Mouse (Mus musculus) gonadal fat pad, adult 2 months (tissue): ENCODE measurements at regions not wholly inside any gene's neighbourhood (a gene's known extent, or its start where the extent isn't known, plus 50 kb on each side); places are given as distances from the start of the nearest gene placed in this dataset.
"Not testable (repeated sequence)": the region's sequence is repeated elsewhere in the genome, so short reads cannot be mapped to it uniquely, and the experiment has no call there.

Experiments used
- DNase-seq: peaks from one replicate; pipeline ENCODE4 v3.0.0-alpha.2; 2012; ENCODE audit warnings: low read depth

GRCm38 (mm10) chr13:111860931-111861330, 52.1 kb upstream of the Map3k1 start:
- DNase-seq: no peak

GRCm38 (mm10) chr13:111862316-111862715, 53.5 kb upstream of the Map3k1 start:
- DNase-seq: no peak

- DNase-seq: no peak
These were observed 57.2 kb upstream of the Map3k1 start for GRCm38 (mm10) chr13:111865956-111866355.

- DNase-seq: no peak
These were observed 58.5 kb upstream of the Map3k1 start for GRCm38 (mm10) chr13:111867261-111867660.

- DNase-seq: no peak
These were observed 59.3 kb upstream of the Map3k1 start for GRCm38 (mm10) chr13:111867763-111868725.

GRCm38 (mm10) chr13:111868947-111869346, 60.2 kb upstream of the Map3k1 start:
- DNase-seq: no peak

GRCm38 (mm10) chr13:111869771-111870437, 61.1 kb upstream of the Map3k1 start:
- DNase-seq: no peak

GRCm38 (mm10) chr13:111870505-111870904, 61.7 kb upstream of the Map3k1 start:
- no peak for DNase-seq

GRCm38 (mm10) chr13:111871672-111872410, 63.0 kb upstream of the Map3k1 start:
- DNase-seq: no peak

GRCm38 (mm10) chr13:111874330-111874729, 65.5 kb upstream of the Map3k1 start:
- no peak for DNase-seq

- DNase-seq: no peak
These were observed 67.6 kb upstream of the Map3k1 start for GRCm38 (mm10) chr13:111876404-111876803.

GRCm38 (mm10) chr13:111876847-111877246, 68.1 kb upstream of the Map3k1 start:
- no peak for DNase-seq

GRCm38 (mm10) chr13:111883768-111884566, 75.2 kb upstream of the Map3k1 start:
- not testable (repeated sequence) for DNase-seq

GRCm38 (mm10) chr13:111890792-111891191, 82.0 kb upstream of the Map3k1 start:
- no peak for DNase-seq

- no peak for DNase-seq
These were observed 83.3 kb upstream of the Map3k1 start for GRCm38 (mm10) chr13:111892141-111892540.

GRCm38 (mm10) chr13:111893221-111893713, 84.5 kb upstream of the Map3k1 start:
- no peak for DNase-seq

GRCm38 (mm10) chr13:111894804-111895478, 86.1 kb upstream of the Map3k1 start:
- DNase-seq: no peak

GRCm38 (mm10) chr13:111896279-111896678, 87.5 kb upstream of the Map3k1 start:
- DNase-seq: no peak

- no peak for DNase-seq
These were observed 94.6 kb upstream of the Map3k1 start for GRCm38 (mm10) chr13:111903361-111903760.

GRCm38 (mm10) chr13:111903931-111904330, 95.1 kb upstream of the Map3k1 start:
- DNase-seq: no peak
